Mouse (Mus musculus): Measurements from ENCODE around the gene Asl.

The Asl gene

DNA sequence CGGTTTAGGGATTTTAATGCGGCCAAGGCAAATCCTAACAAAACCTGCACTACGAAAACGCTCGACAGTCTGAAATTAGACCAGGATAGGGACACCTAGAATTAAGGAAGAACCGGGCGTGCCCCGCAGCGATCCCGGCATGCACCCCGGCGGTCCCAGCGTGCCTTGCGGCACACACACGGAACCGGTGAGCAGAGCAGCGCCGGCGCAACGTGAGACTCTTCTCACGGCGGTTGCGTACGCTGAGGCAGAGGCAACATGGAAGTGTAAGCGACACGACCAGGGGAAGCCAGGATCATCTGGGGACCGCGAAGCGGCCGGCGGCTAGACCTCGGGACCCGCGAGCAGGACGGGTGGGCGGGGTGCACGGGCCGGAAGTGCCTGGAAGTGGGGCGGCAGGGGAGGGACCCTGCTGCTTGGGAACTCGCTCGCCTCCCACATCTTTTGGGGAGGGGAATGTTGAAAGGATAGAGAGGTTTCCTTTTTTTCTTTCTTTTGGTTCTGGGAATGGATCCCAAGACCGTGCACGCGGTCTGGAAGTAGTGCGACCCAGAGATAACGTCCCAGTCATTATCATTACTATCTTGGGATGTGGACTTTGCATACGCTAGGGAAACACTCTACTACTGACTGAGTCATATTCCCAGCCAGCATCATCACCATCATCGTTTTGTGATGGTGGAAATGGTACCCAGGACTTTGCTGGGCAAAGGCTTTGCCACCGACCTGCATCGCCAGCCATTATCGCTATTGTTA lies at the start of gene Asl, which contains the start of gene Crcp:
Gene Asl, minus strand, starts transcription at position 106 of the 756 bp plus-strand sequence.
Gene Crcp, plus strand, starts transcription at position 149 of the 756 bp plus-strand sequence.
- Histone ChIP-seq H3K36me3 (ENCODE audit: control insufficient read depth, insufficient read depth, low read length, poor library complexity, severe bottlenecking) (no peaks in the 10 kb centered on the region; the same call in 1 of the 2 replicates), H3K27me3 (ENCODE audit: control insufficient read depth, insufficient read depth, low read length, poor library complexity, severe bottlenecking) (no peaks in the 10 kb centered on the region)
- DNase-seq (ENCODE audit: low read depth, low spot score) = peak; percentile 82

GRCm38 (mm10) chr5:130078834-130079156 lies 49.7 kb upstream of the Asl start:
- Histone ChIP-seq H3K27me3 (ENCODE audit: control insufficient read depth, insufficient read depth, low read length, poor library complexity, severe bottlenecking) (no peaks in the 10 kb centered on the region), H3K36me3 (ENCODE audit: control insufficient read depth, insufficient read depth, low read length, poor library complexity, severe bottlenecking) (no peaks in the 10 kb centered on the region)
- DNase-seq (ENCODE audit: low read depth, low spot score) = no peak

- Histone ChIP-seq H3K36me3 (ENCODE audit: control insufficient read depth, insufficient read depth, low read length, poor library complexity, severe bottlenecking) (no peaks in the 10 kb centered on the region), H3K27me3 (ENCODE audit: control insufficient read depth, insufficient read depth, low read length, poor library complexity, severe bottlenecking) (no peaks in the 10 kb centered on the region)
- peak; percentile 39 for DNase-seq (ENCODE audit: low read depth, low spot score)
These were observed 49.2 kb upstream of the Asl start for GRCm38 (mm10) chr5:130078096-130078833.

DNA sequence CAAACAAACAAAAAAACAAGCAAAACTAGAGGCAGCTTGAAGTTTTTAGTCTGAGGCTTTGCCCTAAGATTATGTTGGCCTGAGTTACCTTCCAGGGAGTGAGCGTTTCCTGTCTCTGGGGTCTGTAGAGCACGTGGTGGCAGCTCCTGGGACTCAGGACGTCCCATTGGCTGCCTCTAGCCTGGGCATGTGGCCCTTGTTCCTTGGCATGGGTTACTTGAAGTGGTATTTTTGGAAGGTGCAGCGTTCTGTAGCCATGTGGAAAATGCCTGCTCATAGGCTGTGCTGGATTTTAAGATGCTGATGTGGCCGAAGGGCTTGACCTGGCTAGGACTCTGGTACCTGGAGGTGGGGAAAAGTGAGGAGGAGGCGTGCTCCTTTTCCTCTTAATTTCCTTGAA lies 47.3 kb upstream of the Asl start:
- Histone ChIP-seq H3K36me3 (ENCODE audit: control insufficient read depth, insufficient read depth, low read length, poor library complexity, severe bottlenecking) (no peaks in the 10 kb centered on the region), H3K27me3 (ENCODE audit: control insufficient read depth, insufficient read depth, low read length, poor library complexity, severe bottlenecking) (no peaks in the 10 kb centered on the region)
- DNase-seq (ENCODE audit: low read depth, low spot score) = no peak

DNA sequence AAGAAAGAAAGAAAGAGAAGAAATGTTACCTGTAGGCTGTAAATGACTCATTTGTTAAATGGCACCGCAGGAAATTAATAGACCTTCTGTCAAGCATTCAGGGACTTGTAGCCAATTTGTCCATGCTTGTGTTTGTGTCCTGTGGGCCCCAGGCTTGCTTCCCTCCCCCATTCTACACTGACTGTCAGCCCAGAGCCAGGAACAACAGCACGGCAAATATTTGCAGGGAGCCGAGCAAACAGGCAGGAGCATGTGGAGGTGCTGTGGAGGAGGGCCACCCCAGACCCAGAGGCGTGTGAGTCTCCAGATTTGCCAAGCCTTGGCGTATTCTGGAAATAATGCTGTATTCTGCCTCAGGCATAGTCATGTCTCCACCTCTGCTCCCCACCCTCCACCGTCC lies 45.4 kb upstream of the Asl start:
- no peaks in the 10 kb centered on the region for H3K27me3 ChIP-seq (ENCODE audit: control insufficient read depth, insufficient read depth, low read length, poor library complexity, severe bottlenecking)
- no peak for DNase-seq (ENCODE audit: low read depth, low spot score)
- H3K36me3 ChIP-seq (ENCODE audit: control insufficient read depth, insufficient read depth, low read length, poor library complexity, severe bottlenecking) = no peaks in the 10 kb centered on the region

GRCm38 (mm10) chr5:130073026-130073425 lies 44.0 kb upstream of the Asl start, which contains the start of gene Tpst1:
Gene Tpst1 (plus strand): TSS chr5:130073326.
- no peak for DNase-seq (ENCODE audit: low read depth, low spot score)
- no peaks in the 10 kb centered on the region for H3K36me3 ChIP-seq (ENCODE audit: control insufficient read depth, insufficient read depth, low read length, poor library complexity, severe bottlenecking)

DNA sequence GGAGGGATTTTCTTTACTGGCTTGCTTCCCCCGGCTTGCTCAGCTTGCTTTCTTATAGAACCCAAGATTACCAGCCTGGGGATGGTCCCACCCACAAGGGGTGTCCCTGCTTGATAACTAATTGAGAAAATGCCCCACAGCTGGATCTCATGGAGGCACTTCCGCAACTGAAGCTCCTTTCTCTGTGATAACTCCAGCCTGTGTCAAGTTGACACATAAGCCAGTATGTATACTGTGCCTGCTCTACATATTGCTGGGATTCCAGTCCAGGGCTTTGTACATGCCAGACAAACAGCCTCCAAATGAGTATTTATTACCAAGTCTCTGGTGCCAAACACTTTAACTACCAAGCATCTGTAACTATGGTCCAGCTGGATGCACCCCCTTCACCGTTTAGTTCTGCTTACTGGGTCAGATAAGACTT lies 38.8 kb upstream of the Asl start:
- no peaks in the 10 kb centered on the region for H3K36me3 ChIP-seq (ENCODE audit: control insufficient read depth, insufficient read depth, low read length, poor library complexity, severe bottlenecking)
- no peaks in the 10 kb centered on the region for H3K27me3 ChIP-seq (ENCODE audit: control insufficient read depth, insufficient read depth, low read length, poor library complexity, severe bottlenecking)
- DNase-seq (ENCODE audit: low read depth, low spot score) = no peak

More at GRCm38 (mm10) chr5:130073026-130073425, 44.0 kb upstream of the Asl start, which contains the start of gene Tpst1:
- no peaks in the 10 kb centered on the region for H3K27me3 ChIP-seq (ENCODE audit: control insufficient read depth, insufficient read depth, low read length, poor library complexity, severe bottlenecking)

DNA sequence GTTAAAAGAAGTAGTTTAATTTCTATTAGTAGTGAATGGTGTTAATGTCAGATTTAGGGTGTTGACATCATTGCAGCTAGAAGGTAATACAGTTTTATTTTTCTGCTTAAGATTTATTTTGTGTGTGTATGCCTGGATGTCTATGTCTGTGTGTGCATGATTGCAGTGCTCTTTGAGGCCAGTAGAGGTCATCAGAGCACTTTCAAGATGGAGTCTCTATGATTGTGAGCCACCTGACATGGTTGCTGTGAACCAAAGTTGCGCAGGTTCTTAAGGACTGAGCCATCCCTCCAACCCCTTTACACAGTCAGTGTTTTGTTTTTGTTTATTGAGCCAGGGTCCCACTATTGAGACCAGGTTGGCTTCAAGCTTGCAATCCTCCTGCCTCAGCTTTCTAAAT lies 36.5 kb upstream of the Asl start:
- DNase-seq (ENCODE audit: low read depth, low spot score) = peak; percentile 56
- H3K27me3 ChIP-seq (ENCODE audit: control insufficient read depth, insufficient read depth, low read length, poor library complexity, severe bottlenecking) = no peaks in the 10 kb centered on the region
- no peaks in the 10 kb centered on the region for H3K36me3 ChIP-seq (ENCODE audit: control insufficient read depth, insufficient read depth, low read length, poor library complexity, severe bottlenecking)

DNA sequence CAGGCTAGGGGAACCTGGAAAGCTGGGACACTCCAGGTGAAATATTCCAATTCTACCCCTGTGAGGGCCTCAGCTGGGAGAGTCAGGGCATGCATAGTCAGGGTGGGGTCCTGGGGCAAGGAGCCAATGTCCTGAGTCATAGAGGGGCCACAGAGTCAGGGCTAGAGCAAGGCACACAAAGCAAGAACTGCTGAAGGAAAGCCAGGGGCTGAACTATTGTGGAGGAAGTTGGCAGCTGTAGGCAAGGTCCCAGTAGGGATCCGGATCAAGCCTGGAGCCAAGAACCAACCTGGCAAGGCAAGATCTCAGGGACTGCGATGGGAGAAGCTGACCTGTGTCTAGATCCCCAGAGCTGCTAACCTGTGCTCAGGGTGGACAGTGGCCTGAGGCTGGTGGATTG lies 34.7 kb upstream of the Asl start:
- DNase-seq (ENCODE audit: low read depth, low spot score) = no peak
- Histone ChIP-seq H3K27me3 (ENCODE audit: control insufficient read depth, insufficient read depth, low read length, poor library complexity, severe bottlenecking) (no peaks in the 10 kb centered on the region), H3K36me3 (ENCODE audit: control insufficient read depth, insufficient read depth, low read length, poor library complexity, severe bottlenecking) (peaks cover 4% of the 10 kb centered on the region; the same call in 1 of the 2 replicates)

- peaks cover 4% of the 10 kb centered on the region; the same call in 1 of the 2 replicates for H3K36me3 ChIP-seq (ENCODE audit: control insufficient read depth, insufficient read depth, low read length, poor library complexity, severe bottlenecking)
- H3K27me3 ChIP-seq (ENCODE audit: control insufficient read depth, insufficient read depth, low read length, poor library complexity, severe bottlenecking) = no peaks in the 10 kb centered on the region
- DNase-seq (ENCODE audit: low read depth, low spot score) = peak; percentile 79
These were observed 33.0 kb upstream of the Asl start for GRCm38 (mm10) chr5:130062096-130062495.

DNA sequence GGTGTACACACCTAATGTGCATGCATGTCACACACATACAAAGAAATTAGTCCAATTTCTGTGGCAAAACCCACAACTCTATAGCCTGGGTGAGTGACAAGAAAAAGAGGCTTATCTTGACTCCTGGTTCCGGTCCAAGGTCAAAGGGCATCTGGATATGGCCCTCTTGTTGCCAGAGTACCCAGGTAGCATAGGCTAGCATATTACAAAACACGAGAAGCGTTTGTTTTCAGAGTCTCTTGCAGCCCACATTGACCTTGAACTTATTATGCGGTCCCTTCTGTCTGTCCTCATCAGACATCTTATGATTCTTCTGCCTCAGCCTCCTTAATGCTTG lies 31.2 kb upstream of the Asl start:
- DNase-seq (ENCODE audit: low read depth, low spot score) = no peak
- Histone ChIP-seq H3K36me3 (ENCODE audit: control insufficient read depth, insufficient read depth, low read length, poor library complexity, severe bottlenecking) (peaks cover 4% of the 10 kb centered on the region; the same call in 1 of the 2 replicates), H3K27me3 (ENCODE audit: control insufficient read depth, insufficient read depth, low read length, poor library complexity, severe bottlenecking) (no peaks in the 10 kb centered on the region)

GRCm38 (mm10) chr5:130059413-130060328 lies 30.6 kb upstream of the Asl start:
- peaks cover 4% of the 10 kb centered on the region; the same call in 1 of the 2 replicates for H3K36me3 ChIP-seq (ENCODE audit: control insufficient read depth, insufficient read depth, low read length, poor library complexity, severe bottlenecking)
- no peak for DNase-seq (ENCODE audit: low read depth, low spot score)
- H3K27me3 ChIP-seq (ENCODE audit: control insufficient read depth, insufficient read depth, low read length, poor library complexity, severe bottlenecking) = no peaks in the 10 kb centered on the region

DNA sequence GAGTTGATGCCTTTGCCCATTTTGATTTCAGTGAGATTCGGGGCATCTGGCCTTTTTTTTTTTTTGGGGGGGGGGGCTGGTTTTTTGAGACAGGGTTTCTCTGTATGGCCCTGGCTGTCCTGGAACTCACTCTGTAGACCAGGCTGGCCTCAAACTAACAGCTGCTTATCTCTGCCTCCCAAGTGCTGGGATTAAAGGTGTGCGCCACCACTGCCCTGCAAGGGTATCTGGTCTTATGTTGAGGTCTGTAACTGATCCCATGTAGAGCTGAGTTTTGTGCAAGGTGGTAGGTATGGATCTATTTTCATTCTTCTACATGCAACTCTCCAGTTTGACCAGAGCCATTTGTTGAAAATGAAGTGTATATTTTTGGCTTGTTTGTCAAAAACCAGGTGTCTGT lies 27.3 kb upstream of the Asl start:
- no peak for DNase-seq (ENCODE audit: low read depth, low spot score)
- no peaks in the 10 kb centered on the region for H3K27me3 ChIP-seq (ENCODE audit: control insufficient read depth, insufficient read depth, low read length, poor library complexity, severe bottlenecking)
- H3K36me3 ChIP-seq (ENCODE audit: control insufficient read depth, insufficient read depth, low read length, poor library complexity, severe bottlenecking) = peaks cover 8% of the 10 kb centered on the region

GRCm38 (mm10) chr5:130055688-130056087 lies 26.6 kb upstream of the Asl start:
- no peaks in the 10 kb centered on the region for H3K27me3 ChIP-seq (ENCODE audit: control insufficient read depth, insufficient read depth, low read length, poor library complexity, severe bottlenecking)
- no peak for DNase-seq (ENCODE audit: low read depth, low spot score)

More at GRCm38 (mm10) chr5:130055688-130056087, 26.6 kb upstream of the Asl start:
- peaks cover 10% of the 10 kb centered on the region for H3K36me3 ChIP-seq (ENCODE audit: control insufficient read depth, insufficient read depth, low read length, poor library complexity, severe bottlenecking)

All from splenic B cell, adult 2 months (primary cell).